Mouse (Mus musculus): Measurements from ENCODE around the gene Cop1. TPM values are rescaled to one million over a fixed set of nuclear protein-coding genes. Genes with fewer than 3 reads are reported as not detected.

Gene Cop1
- polyA plus RNA-seq, 1 experiment from 2014 or later, result 61.8 TPM

GRCm38 (mm10) chr1:159235674-159236073 lies 3.6 kb downstream of the Cop1 start:
- Histone ChIP-seq H3K27me3 (no peaks in the 10 kb centered on the region), H3K9ac (no peak overlapping the region), H3K4me1 (peaks cover 2% of the 10 kb centered on the region), H3K4me2 (no peak overlapping the region), H3K27ac (no peak overlapping the region), H3K36me3 (peaks cover 8% of the 10 kb centered on the region), H3K9me3 (no peaks in the 10 kb centered on the region), H3K4me3 (no peak overlapping the region)
- 81% methylated on average over 2 of the region's 2 CpGs for WGBS
- ATAC-seq (ENCODE audit: insufficient number of reproducible peaks, low FRiP score, low TSS enrichment, low read depth), result no peak

- H3K27ac ChIP-seq, result no peak overlapping the region
- no peaks in the 10 kb centered on the region for H3K9me3 ChIP-seq
- no peak overlapping the region for H3K9ac ChIP-seq
- no peak for ATAC-seq (ENCODE audit: insufficient number of reproducible peaks, low FRiP score, low TSS enrichment, low read depth)
- WGBS, result 86% methylated on average over 6 of the region's 6 CpGs
- H3K36me3 ChIP-seq, result peaks cover 10% of the 10 kb centered on the region
- H3K4me3 ChIP-seq, result no peak overlapping the region
- H3K4me2 ChIP-seq, result no peak overlapping the region
- no peaks in the 10 kb centered on the region for H3K27me3 ChIP-seq
- H3K4me1 ChIP-seq, result peaks cover 2% of the 10 kb centered on the region
Observed at GRCm38 (mm10) chr1:159238147-159238546, 6.0 kb downstream of the Cop1 start.

- Histone ChIP-seq H3K36me3 (peaks cover 14% of the 10 kb centered on the region), H3K27ac (no peak overlapping the region), H3K4me2 (no peak overlapping the region), H3K9ac (no peak overlapping the region), H3K4me1 (no peaks in the 10 kb centered on the region), H3K9me3 (no peaks in the 10 kb centered on the region), H3K27me3 (no peaks in the 10 kb centered on the region), H3K4me3 (no peak overlapping the region)
- WGBS, result 89% methylated on average over 2 of the region's 2 CpGs
- no peak for ATAC-seq (ENCODE audit: insufficient number of reproducible peaks, low FRiP score, low TSS enrichment, low read depth)
Observed at GRCm38 (mm10) chr1:159250320-159250719, 18.2 kb downstream of the Cop1 start.

GRCm38 (mm10) chr1:159253078-159253477 lies 21.0 kb downstream of the Cop1 start:
- Histone ChIP-seq H3K4me3 (no peak overlapping the region), H3K9ac (no peak overlapping the region), H3K4me1 (no peaks in the 10 kb centered on the region), H3K27me3 (no peaks in the 10 kb centered on the region), H3K9me3 (no peaks in the 10 kb centered on the region), H3K27ac (no peak overlapping the region), H3K36me3 (peaks cover 9% of the 10 kb centered on the region), H3K4me2 (no peak overlapping the region)
- no peak for ATAC-seq (ENCODE audit: insufficient number of reproducible peaks, low FRiP score, low TSS enrichment, low read depth)
- 86% methylated on average over 2 of the region's 2 CpGs for WGBS

- Histone ChIP-seq H3K36me3 (peaks cover 12% of the 10 kb centered on the region), H3K9ac (no peak overlapping the region), H3K4me2 (no peak overlapping the region), H3K4me1 (no peaks in the 10 kb centered on the region), H3K27ac (no peak overlapping the region), H3K27me3 (no peaks in the 10 kb centered on the region), H3K9me3 (no peaks in the 10 kb centered on the region), H3K4me3 (no peak overlapping the region)
- WGBS, result 74% methylated on average over 5 of the region's 5 CpGs
- no peak for ATAC-seq (ENCODE audit: insufficient number of reproducible peaks, low FRiP score, low TSS enrichment, low read depth)
Observed at GRCm38 (mm10) chr1:159254906-159255685, 23.0 kb downstream of the Cop1 start.

- H3K9me3 ChIP-seq, result no peaks in the 10 kb centered on the region
- H3K4me1 ChIP-seq, result no peaks in the 10 kb centered on the region
- no peaks in the 10 kb centered on the region for H3K27me3 ChIP-seq
- no peak for ATAC-seq (ENCODE audit: insufficient number of reproducible peaks, low FRiP score, low TSS enrichment, low read depth)
- no peak overlapping the region for H3K4me3 ChIP-seq
- no peak overlapping the region for H3K4me2 ChIP-seq
- H3K27ac ChIP-seq, result no peak overlapping the region
- WGBS, result 86% methylated on average over 1 of the region's 1 CpGs
- H3K9ac ChIP-seq, result no peak overlapping the region
- H3K36me3 ChIP-seq, result peaks cover 12% of the 10 kb centered on the region
Observed at GRCm38 (mm10) chr1:159256543-159256942, 24.4 kb downstream of the Cop1 start.

DNA sequence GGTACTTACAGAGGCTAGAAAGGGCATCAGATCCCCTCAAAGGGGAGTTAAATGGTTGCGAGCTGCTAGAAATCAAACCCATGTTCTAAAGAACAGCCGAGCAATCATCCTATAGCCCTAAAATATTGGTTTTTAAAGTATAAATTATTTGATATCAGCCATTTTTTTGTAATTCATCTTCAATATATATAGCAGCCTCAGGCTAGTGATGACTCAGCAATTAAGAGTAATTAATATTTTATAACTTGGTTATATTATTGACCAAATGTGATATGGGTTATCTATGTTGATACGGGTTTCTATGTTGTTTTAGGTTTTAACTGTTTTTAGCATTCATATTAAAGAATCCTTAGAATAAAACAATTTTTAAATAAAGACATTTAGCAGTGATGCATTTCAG lies 31.7 kb downstream of the Cop1 start:
- Histone ChIP-seq H3K4me1 (no peaks in the 10 kb centered on the region), H3K27ac (no peak overlapping the region), H3K4me2 (no peak overlapping the region), H3K9me3 (no peaks in the 10 kb centered on the region), H3K9ac (no peak overlapping the region), H3K36me3 (peaks cover 9% of the 10 kb centered on the region; the same call in 1 of the 2 replicates), H3K27me3 (no peaks in the 10 kb centered on the region), H3K4me3 (no peak overlapping the region)
- WGBS, result 95% methylated on average over 3 of the region's 3 CpGs
- ATAC-seq (ENCODE audit: insufficient number of reproducible peaks, low FRiP score, low TSS enrichment, low read depth), result no peak

GRCm38 (mm10) chr1:159280072-159280471 lies 48.0 kb downstream of the Cop1 start:
- no peak overlapping the region for H3K9ac ChIP-seq
- no peak overlapping the region for H3K4me3 ChIP-seq
- no peaks in the 10 kb centered on the region for H3K27me3 ChIP-seq
- no peak overlapping the region for H3K4me2 ChIP-seq
- H3K36me3 ChIP-seq, result peaks cover 14% of the 10 kb centered on the region; the same call in 1 of the 2 replicates
- ATAC-seq (ENCODE audit: insufficient number of reproducible peaks, low FRiP score, low TSS enrichment, low read depth), result no peak
- H3K9me3 ChIP-seq, result no peaks in the 10 kb centered on the region
- no peak overlapping the region for H3K27ac ChIP-seq
- 87% methylated on average over 1 of the region's 1 CpGs for WGBS
- no peaks in the 10 kb centered on the region for H3K4me1 ChIP-seq

DNA sequence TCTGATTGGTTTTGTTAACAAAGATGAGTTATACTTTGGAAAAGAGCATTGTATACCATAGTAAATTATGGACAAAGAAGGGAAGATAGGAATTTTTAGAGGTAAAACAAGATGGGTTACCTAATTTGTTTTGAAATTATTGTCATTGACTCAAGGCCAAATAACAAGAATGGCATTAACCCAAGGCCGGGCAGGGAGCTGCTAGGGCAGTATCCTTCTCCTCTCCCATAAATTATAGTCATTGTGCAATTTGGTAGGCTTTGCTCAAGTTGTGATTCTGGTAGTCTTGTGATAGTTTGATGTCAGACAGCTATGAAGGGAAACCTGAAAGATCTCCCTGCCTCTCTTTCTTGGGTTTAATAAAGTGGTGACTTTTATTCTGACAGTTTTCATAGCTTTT lies 49.7 kb downstream of the Cop1 start:
- no peaks in the 10 kb centered on the region for H3K4me1 ChIP-seq
- no peak for ATAC-seq (ENCODE audit: insufficient number of reproducible peaks, low FRiP score, low TSS enrichment, low read depth)
- no peak overlapping the region for H3K4me2 ChIP-seq
- H3K9me3 ChIP-seq, result no peaks in the 10 kb centered on the region
- H3K9ac ChIP-seq, result no peak overlapping the region
- peaks cover 14% of the 10 kb centered on the region; the same call in 1 of the 2 replicates for H3K36me3 ChIP-seq
- H3K27me3 ChIP-seq, result no peaks in the 10 kb centered on the region
- H3K27ac ChIP-seq, result no peak overlapping the region
- H3K4me3 ChIP-seq, result no peak overlapping the region
- WGBS, result 75% methylated on average over 1 of the region's 1 CpGs

- WGBS, result 72% methylated on average over 1 of the region's 1 CpGs
- no peak overlapping the region for H3K4me2 ChIP-seq
- no peaks in the 10 kb centered on the region for H3K4me1 ChIP-seq
- H3K9me3 ChIP-seq, result no peaks in the 10 kb centered on the region
- H3K27ac ChIP-seq, result no peak overlapping the region
- no peak overlapping the region for H3K9ac ChIP-seq
- H3K27me3 ChIP-seq, result no peaks in the 10 kb centered on the region
- ATAC-seq (ENCODE audit: insufficient number of reproducible peaks, low FRiP score, low TSS enrichment, low read depth), result no peak
- peaks cover 3% of the 10 kb centered on the region for H3K36me3 ChIP-seq
- H3K4me3 ChIP-seq, result no peak overlapping the region
Observed at GRCm38 (mm10) chr1:159286833-159287232, 54.7 kb downstream of the Cop1 start.

DNA sequence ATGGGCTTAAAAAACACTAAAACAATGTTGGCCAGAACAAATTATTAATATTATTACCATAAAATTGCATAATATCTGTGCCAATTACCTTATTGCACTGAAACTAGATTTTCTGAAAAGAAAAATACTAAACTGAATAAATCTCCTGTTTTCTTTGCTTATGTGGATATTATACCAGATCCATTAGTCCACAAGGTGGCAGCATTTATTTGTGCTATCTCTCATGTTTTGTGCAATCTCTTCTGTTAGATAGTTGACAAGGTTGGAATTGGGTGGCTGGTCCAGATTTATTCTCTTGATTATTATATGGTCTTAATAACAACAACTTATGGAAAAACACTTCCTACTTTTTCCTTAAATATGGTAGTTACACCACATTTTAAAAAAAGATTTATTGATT lies 58.1 kb downstream of the Cop1 start:
- peaks cover 19% of the 10 kb centered on the region for H3K36me3 ChIP-seq
- ATAC-seq (ENCODE audit: insufficient number of reproducible peaks, low FRiP score, low TSS enrichment, low read depth), result no peak

DNA sequence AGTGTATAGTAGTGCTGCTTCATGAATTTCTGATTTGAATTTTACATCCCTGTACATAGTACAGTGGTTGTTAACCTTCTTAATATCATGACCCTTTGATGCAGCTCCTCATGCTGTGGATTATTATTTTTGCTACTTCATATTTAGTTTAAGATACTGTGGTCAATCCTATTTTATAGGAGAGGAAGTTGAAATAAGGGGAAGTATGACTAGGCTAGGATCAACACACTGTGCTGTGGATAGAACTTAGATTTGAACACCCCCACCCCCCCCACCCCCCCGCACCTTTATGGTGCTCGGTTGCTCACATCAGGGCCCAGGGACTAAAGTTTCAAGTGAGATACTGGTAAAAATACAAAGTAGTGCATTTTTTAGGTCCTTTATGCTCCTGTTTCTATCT lies 58.7 kb downstream of the Cop1 start:
- Histone ChIP-seq H3K4me1 (no peaks in the 10 kb centered on the region), H3K4me2 (no peak overlapping the region), H3K9ac (no peak overlapping the region), H3K27ac (no peak overlapping the region), H3K9me3 (no peaks in the 10 kb centered on the region), H3K27me3 (no peaks in the 10 kb centered on the region), H3K36me3 (peaks cover 19% of the 10 kb centered on the region), H3K4me3 (no peak overlapping the region)
- no peak for ATAC-seq (ENCODE audit: insufficient number of reproducible peaks, low FRiP score, low TSS enrichment, low read depth)
- 92% methylated on average over 2 of the region's 2 CpGs for WGBS

More for the DNA sequence above, 58.1 kb downstream of the Cop1 start:
- Histone ChIP-seq H3K27me3 (no peaks in the 10 kb centered on the region), H3K4me2 (no peak overlapping the region), H3K9ac (no peak overlapping the region), H3K4me3 (no peak overlapping the region), H3K4me1 (no peaks in the 10 kb centered on the region), H3K27ac (no peak overlapping the region), H3K9me3 (no peaks in the 10 kb centered on the region)

All from limb, embryonic 15.5 days (tissue).